Mouse (Mus musculus): ENCODE results near the gene Vmn1r71. TPM values are rescaled to one million over a fixed set of nuclear protein-coding genes. Genes with fewer than 3 reads are reported as not detected.

Gene Vmn1r71
- polyA plus RNA-seq (2017; shearing (Covaris generic)): not detected

GRCm38 (mm10) chr7:10754264-10754663 lies at the start of gene Vmn1r71:
Vmn1r71 (minus strand) TSS chr7:10754364.

Other genes starting within 250 kb of the Vmn1r71 start
- 0.14 TPM for gene Vmn1r68, start 195.9 kb downstream of the Vmn1r71 start, polyA plus RNA-seq (2017; shearing (Covaris generic))
- gene Vmn1r69, start 140.7 kb downstream of the Vmn1r71 start, polyA plus RNA-seq (2017; shearing (Covaris generic)): not detected
- 0.07 TPM for gene Vmn1r70, start 122.8 kb downstream of the Vmn1r71 start, polyA plus RNA-seq (2017; shearing (Covaris generic))
- not detected for gene Nlrp4b, start 66.6 kb downstream of the Vmn1r71 start, polyA plus RNA-seq (2017; shearing (Covaris generic))
- gene Zscan4b, start 150.7 kb upstream of the Vmn1r71 start, polyA plus RNA-seq (2017; shearing (Covaris generic)): not detected

Data from effector memory CD4-positive, alpha-beta T cell, adult 5 months (primary cell).